Comparison of ENCODE assay signal across 8 mouse cellular contexts in genomic region chr11:75551961-75552441, GRCm38 (mm10). TPM values are rescaled to one million over a fixed set of nuclear protein-coding genes. Genes with fewer than 3 reads are reported as not detected.
A peak's percentile ranks its signal among the peaks of the same experiment; 100 is the strongest.
DNase-seq lines count a peak whose midpoint lies in the region; ATAC-seq and TF ChIP-seq lines count a peak whose summit lies in the region.

No protein-coding gene starts in this region.

- no peak overlapping the region for H3K4me2 ChIP-seq in hindbrain, embryonic 16.5 days (ENCODE audit: low read length)
- H3K4me2 ChIP-seq in myocyte (ENCODE audit: low read depth), result peak overlapping the region; percentile 55

- H3K27ac ChIP-seq in left cerebral cortex, adult 2 months, result peak overlapping the region; percentile 64
- peak overlapping the region; percentile 89 for H3K27ac ChIP-seq in gastrocnemius, adult 2 months
- H3K27ac ChIP-seq in hindbrain, embryonic 16.5 days (ENCODE audit: low read depth, low read length), result no peak overlapping the region; the same call in 1 of the 2 replicates

- H3K79me2 ChIP-seq in myocyte (ENCODE audit: control insufficient read depth, insufficient read depth), result no peaks in the 10 kb centered on the region

- no peak overlapping the region for H3ac ChIP-seq in myocyte (ENCODE audit: control insufficient read depth, insufficient read length)

- ATAC-seq in hindbrain, embryonic 16.5 days, result peak; percentile 32; the same call in 1 of the 2 replicates

- TF ChIP-seq POLR2A in myocyte (IDR thresholded peaks at IDR 0.05; ENCODE audit: insufficient read length, low read depth), result peak; percentile 34

- intact Hi-C loops in left cerebral cortex, adult 2 months (cut with DNase I), result no loop called here
- intact Hi-C loops in left cerebral cortex, postnatal 36 days (cut with DNase I), result no loop called here
- intact Hi-C loops in gastrocnemius, adult 2 months (cut with DNase I), result no loop called here

- no peak for DNase-seq in left cerebral cortex, adult 2 months (ENCODE audit: extremely low spot score in 1 of 2, low spot score in 2 of 2)
- DNase-seq in left cerebral cortex, postnatal 36 days (ENCODE audit: low spot score in 2 of 2), result no peak
- DNase-seq in cerebellum, adult 11-12 months, result peak; percentile 85
- DNase-seq in gastrocnemius, adult 2 months, result peak; percentile 86
- no peak for DNase-seq in left cerebral cortex, adult 18-20 months (ENCODE audit: low spot score in 2 of 2)
- DNase-seq in urinary bladder, postnatal 25 days (ENCODE audit: low spot score), result no peak

- no peak for TF ChIP-seq CTCF in left cerebral cortex, adult 2 months (IDR thresholded peaks at IDR 0.05)
- TF ChIP-seq CTCF in gastrocnemius, adult 2 months (IDR thresholded peaks at IDR 0.05), result no peak

- H3K4me1 ChIP-seq in hindbrain, embryonic 16.5 days (ENCODE audit: control insufficient read depth, insufficient read depth, low read depth, low read length), result peaks cover 26% of the 10 kb centered on the region

- no peak overlapping the region for H3K4me3 ChIP-seq in left cerebral cortex, adult 2 months
- peak overlapping the region; percentile 36 for H3K4me3 ChIP-seq in gastrocnemius, adult 2 months
- no peak overlapping the region for H3K4me3 ChIP-seq in hindbrain, embryonic 16.5 days (ENCODE audit: low read length)
- H3K4me3 ChIP-seq in myocyte, result no peak overlapping the region

- 0 out of 2 replicates have a peak overlapping the region, but pooled peaks have one; percentile 4 for H3K9ac ChIP-seq in hindbrain, embryonic 16.5 days (ENCODE audit: low read depth, low read length)

- H3K27me3 ChIP-seq in hindbrain, embryonic 16.5 days (replicated peaks; ENCODE audit: control insufficient read depth, insufficient read depth, low read length), result no peaks in the 10 kb centered on the region
- H3K27me3 ChIP-seq in myocyte (ENCODE audit: control insufficient read depth, insufficient read depth, insufficient read length), result no peaks in the 10 kb centered on the region

- H3K36me3 ChIP-seq in hindbrain, embryonic 16.5 days (ENCODE audit: control insufficient read depth, insufficient read depth, low read length), result peaks cover 10% of the 10 kb centered on the region; the same call in 1 of the 2 replicates
- no peaks in the 10 kb centered on the region for H3K36me3 ChIP-seq in myocyte (ENCODE audit: control insufficient read depth, insufficient read depth)

- 37% methylated on average over 9 of the region's 9 CpGs for WGBS in hindbrain, embryonic 16.5 days

- no peaks in the 10 kb centered on the region for H3K9me3 ChIP-seq in hindbrain, embryonic 16.5 days (ENCODE audit: control insufficient read depth, low read length)

TF ChIP-seq in myocyte, 11 proteins besides CTCF, POLR2A, EP300 and RAD21:
- TF ChIP-seq USF1 (IDR thresholded peaks at IDR 0.05; ENCODE audit: low read depth), result no peak
- no peak for TF ChIP-seq POLR2AphosphoS2 (IDR thresholded peaks at IDR 0.05; ENCODE audit: insufficient read length, low read depth)
- peak; percentile 80 to 99 (median 95) for TF ChIP-seq MYOG (IDR thresholded peaks at IDR 0.05; ENCODE audit: control insufficient read depth in 1 of 3, insufficient read depth in 1 of 3, insufficient read length in 2 of 3, low read depth in 2 of 3)
- no peak for TF ChIP-seq E2F4 (IDR thresholded peaks at IDR 0.05; ENCODE audit: insufficient read depth)
- TF ChIP-seq MYOD1 (IDR thresholded peaks at IDR 0.05; ENCODE audit: control insufficient read depth in 1 of 3, insufficient read length in 2 of 3, low read depth in 2 of 3), result peak; percentile 90 to 98 (median 91)
- no peak for TF ChIP-seq REST (IDR thresholded peaks at IDR 0.05; ENCODE audit: insufficient read depth, insufficient read length)
- peak; percentile 97 for TF ChIP-seq TCF12 (IDR thresholded peaks at IDR 0.05; ENCODE audit: insufficient read depth, poor library complexity, severe bottlenecking)
- no peak for TF ChIP-seq CEBPB (IDR thresholded peaks at IDR 0.05; ENCODE audit: insufficient read depth, poor library complexity, severe bottlenecking)
- peak; percentile 90 for TF ChIP-seq TCF3 (IDR thresholded peaks at IDR 0.05; ENCODE audit: insufficient read length, low read depth)
- peak; percentile 6 for TF ChIP-seq MAX (IDR thresholded peaks at IDR 0.05; ENCODE audit: low read depth)
- TF ChIP-seq SRF (IDR thresholded peaks at IDR 0.05; ENCODE audit: control insufficient read depth, insufficient read length, low read depth), result no peak

RNA-seq across cellular contexts. Expression of gene Slc43a2, which starts 20.5 kb away (rescaled TPM):
- 10 to 100 TPM; 56.7 to 57.0 TPM for total RNA-seq in left cerebral cortex, adult 2 months (2021)
- 10 to 100 TPM; 51.1 to 63.1 TPM for total RNA-seq in left cerebral cortex, postnatal 36 days (2021)
- total RNA-seq in gastrocnemius, adult 2 months (2021), result 10 to 100 TPM; 19.0 to 41.6 TPM
- 16.0 and 16.9 TPM in 2 replicates for polyA plus RNA-seq in hindbrain, embryonic 16.5 days (2015; fragmentation: Nextera tagmentation; extraction: Ambion mirVana)
- 15.9 TPM for polyA plus RNA-seq in myocyte (2012; fragmentation: generic; extraction: Trizol)
- 10 to 100 TPM; 49.9 to 50.9 TPM for total RNA-seq in left cerebral cortex, adult 18-20 months (2021)

RNA-seq across cellular contexts. Expression of gene Pitpna, which starts 35.9 kb away (rescaled TPM):
- total RNA-seq in left cerebral cortex, adult 2 months (2021), result 100 to 1,000 TPM; 329 to 332 TPM
- 100 to 1,000 TPM; 315 to 349 TPM for total RNA-seq in left cerebral cortex, postnatal 36 days (2021)
- 100 to 1,000 TPM; 151 to 206 TPM for total RNA-seq in gastrocnemius, adult 2 months (2021)
- polyA plus RNA-seq in hindbrain, embryonic 16.5 days (2015; fragmentation: Nextera tagmentation; extraction: Ambion mirVana), result 109 and 110 TPM in 2 replicates
- polyA plus RNA-seq in myocyte (2012; fragmentation: generic; extraction: Trizol), result 125 TPM
- 100 to 1,000 TPM; 330 to 343 TPM for total RNA-seq in left cerebral cortex, adult 18-20 months (2021)

RNA-seq across cellular contexts. Expression of gene Scarf1, which starts 38.7 kb away (rescaled TPM):
- 1 to 10 TPM; 1.3 to 1.6 TPM for total RNA-seq in left cerebral cortex, adult 2 months (2021)
- total RNA-seq in left cerebral cortex, postnatal 36 days (2021), result 1 to 10 TPM; 1.2 to 1.8 TPM
- 1 to 10 TPM; 2.4 to 5.7 TPM for total RNA-seq in gastrocnemius, adult 2 months (2021)
- 4.2 and 4.6 TPM in 2 replicates for polyA plus RNA-seq in hindbrain, embryonic 16.5 days (2015; fragmentation: Nextera tagmentation; extraction: Ambion mirVana)
- polyA plus RNA-seq in myocyte (2012; fragmentation: generic; extraction: Trizol), result 0.06 TPM
- 1 to 10 TPM; 1.1 to 1.2 TPM for total RNA-seq in left cerebral cortex, adult 18-20 months (2021)

RNA-seq across cellular contexts. Expression of gene Rilp, which starts 42.1 kb away (rescaled TPM):
- total RNA-seq in left cerebral cortex, adult 2 months (2021), result 1 to 10 TPM in 1 of 2 experiments, under 1 TPM in 1; 0.91 to 1.4 TPM
- total RNA-seq in left cerebral cortex, postnatal 36 days (2021), result 1 to 10 TPM; 1.9 to 2.3 TPM
- 10 to 100 TPM; 33.4 to 41.9 TPM for total RNA-seq in gastrocnemius, adult 2 months (2021)
- 2.9 and 4.2 TPM in 2 replicates for polyA plus RNA-seq in hindbrain, embryonic 16.5 days (2015; fragmentation: Nextera tagmentation; extraction: Ambion mirVana)
- polyA plus RNA-seq in myocyte (2012; fragmentation: generic; extraction: Trizol), result 4.6 TPM
- total RNA-seq in left cerebral cortex, adult 18-20 months (2021), result 1 to 10 TPM; 1.6 to 1.8 TPM

Comparison
In these comparisons a context has a peak if more than half of its experiments do, and no peak if none do; other contexts are left out.
1. DNase-seq: peak in cerebellum, adult 11-12 months (single experiment) and gastrocnemius, adult 2 months (single experiment); none in left cerebral cortex, adult 2 months (0 of 2), left cerebral cortex, postnatal 36 days (0 of 2), left cerebral cortex, adult 18-20 months (0 of 2) and urinary bladder, postnatal 25 days (single experiment).